Mouse (Mus musculus) G1E (cell line): ENCODE measurements around the gene Mboat1. TPM values are rescaled to one million over a fixed set of nuclear protein-coding genes. Genes with fewer than 3 reads are reported as not detected.

ENCODE experiments used
- ATAC-seq: 2 replicates; pipeline ENCODE4 v1.8.0; 2016; ENCODE audit warnings: mild to moderate bottlenecking; ENCODE audit not compliant: insufficient number of reproducible peaks, poor library complexity, low FRiP score, severe bottlenecking; ENCODE audit errors: extremely low read depth
- DNase-seq: peaks from one replicate; pipeline ENCODE4 v3.0.0; 2012; ENCODE audit warnings: low spot score
- H3K27me3 ChIP-seq: 2 replicates; pipeline ENCODE4 v1.6.1; 2012; ENCODE audit warnings: mild to moderate bottlenecking, low read length, inconsistent platforms; ENCODE audit not compliant: insufficient read depth
- H3K36me3 ChIP-seq: replicated peaks from 2 replicates; pipeline ENCODE3; 2012; ENCODE audit warnings: mild to moderate bottlenecking, inconsistent platforms
- H3K4me1 ChIP-seq: 2 replicates; pipeline ENCODE4 v1.6.1; 2012; ENCODE audit warnings: low read depth, low read length, inconsistent platforms, mixed read lengths; ENCODE audit not compliant: insufficient read depth
- H3K4me3 ChIP-seq: 2 replicates; pipeline ENCODE4 v1.5.1; 2012; ENCODE audit warnings: low read depth, mild to moderate bottlenecking, inconsistent platforms, low read length, moderate library complexity, mixed read lengths
- H3K9me3 ChIP-seq: replicated peaks from 2 replicates; pipeline ENCODE4 v1.6.1; 2012; ENCODE audit warnings: inconsistent platforms
- CTCF ChIP-seq: IDR thresholded peaks from 2 replicates; pipeline ENCODE4 v1.5.1; 2012; ENCODE audit warnings: low read depth, low read length, inconsistent platforms, mixed read lengths
- GATA1 ChIP-seq: IDR thresholded peaks from 2 replicates; pipeline ENCODE4 v1.6.1; 2012; ENCODE audit warnings: borderline replicate concordance, low read length, inconsistent platforms, mixed read lengths
- GATA2 ChIP-seq: IDR thresholded peaks from 2 replicates; pipeline ENCODE4 v1.6.1; 2012; ENCODE audit warnings: low read depth, low read length, inconsistent platforms, borderline replicate concordance
- POLR2AphosphoS5 ChIP-seq: IDR thresholded peaks from 2 replicates; pipeline ENCODE4 v1.6.1; 2012; ENCODE audit warnings: low read depth, low read length, inconsistent platforms; ENCODE audit not compliant: insufficient replicate concordance
- TAL1 ChIP-seq: conservative IDR thresholded peaks from 2 replicates; pipeline ENCODE4 v1.6.1; 2012; ENCODE audit warnings: low read depth, low read length, inconsistent platforms, mixed read lengths
- polyA plus RNA-seq: library from polyadenylated mRNA; stranded (reverse); fragments of >175 nt; gene quantifications from 2 replicates; pipeline ENCODE4 v1.2.3, GENCODE M21; 2012
- total RNA-seq, 2 experiments: library from RNA; stranded (forward) in 1 of 2; stranded (reverse) in 1 of 2; fragments of 200-1000 nt in 1 of 2; fragments of >200 nt in 1 of 2; fragmentation: Nextera tagmentation in 1 of 2; gene quantifications; 2 replicates each; pipeline ENCODE4 v1.2.3; 2014 to 2017

Gene Mboat1
- total and polyA plus RNA-seq, 3 experiments = 0.49 TPM; not detected in 2

DNA sequence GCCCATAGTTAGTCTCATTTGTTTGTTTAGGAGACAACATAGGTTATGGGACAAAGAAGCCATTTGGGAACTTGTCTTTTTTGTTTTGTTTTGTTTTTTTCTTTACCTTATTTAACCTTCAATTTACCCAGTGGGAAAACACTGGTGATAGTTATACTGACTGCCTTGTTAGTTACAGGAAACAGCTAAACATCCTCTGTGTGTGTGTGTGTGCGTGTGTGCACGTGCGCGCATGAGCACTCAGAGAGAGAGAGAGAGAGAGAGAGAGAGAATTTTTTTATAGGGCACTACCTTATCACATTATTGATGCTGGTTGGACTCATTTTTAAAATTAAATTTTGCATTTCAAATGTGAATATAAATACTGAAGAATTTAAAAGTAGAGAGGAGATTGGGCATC, 38.3 kb downstream of the Mboat1 start:
- H3K9me3 ChIP-seq = no peaks in the 10 kb centered on the region
- no peaks in the 10 kb centered on the region; the same call in 1 of the 2 replicates for H3K27me3 ChIP-seq
- no peaks in the 10 kb centered on the region for H3K4me1 ChIP-seq
- H3K4me3 ChIP-seq = no peak overlapping the region
- H3K36me3 ChIP-seq = no peaks in the 10 kb centered on the region
- TF ChIP-seq GATA2 (no peak), POLR2AphosphoS5 (no peak), TAL1 (no peak), GATA1 (no peak), CTCF (no peak)
- no peak for ATAC-seq
- DNase-seq = no peak

DNA sequence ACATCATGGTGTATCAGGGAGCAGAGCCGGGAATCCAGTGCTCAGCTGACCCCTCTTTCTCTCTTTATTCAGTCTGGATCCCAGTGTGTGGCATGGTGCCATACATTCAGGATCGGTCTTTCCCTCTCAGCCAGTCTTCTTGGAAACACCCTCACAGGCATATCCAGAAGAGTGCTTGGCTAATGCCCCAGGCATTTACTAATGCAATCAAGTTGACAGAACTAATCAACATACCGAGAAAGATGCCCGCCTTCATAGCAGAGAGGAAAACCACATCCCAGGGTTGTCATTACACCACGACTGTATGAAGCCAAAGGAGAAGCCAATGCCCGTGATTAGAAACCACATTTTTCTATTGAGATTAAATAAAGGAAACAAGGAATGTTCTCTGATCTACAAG, 41.1 kb downstream of the Mboat1 start:
- H3K36me3 ChIP-seq = no peaks in the 10 kb centered on the region
- ATAC-seq = no peak
- no peaks in the 10 kb centered on the region; the same call in 1 of the 2 replicates for H3K27me3 ChIP-seq
- no peaks in the 10 kb centered on the region for H3K4me1 ChIP-seq
- TF ChIP-seq GATA2 (no peak), POLR2AphosphoS5 (no peak), CTCF (no peak), GATA1 (no peak), TAL1 (no peak)
- no peaks in the 10 kb centered on the region for H3K9me3 ChIP-seq
- no peak overlapping the region for H3K4me3 ChIP-seq
- no peak for DNase-seq

DNA sequence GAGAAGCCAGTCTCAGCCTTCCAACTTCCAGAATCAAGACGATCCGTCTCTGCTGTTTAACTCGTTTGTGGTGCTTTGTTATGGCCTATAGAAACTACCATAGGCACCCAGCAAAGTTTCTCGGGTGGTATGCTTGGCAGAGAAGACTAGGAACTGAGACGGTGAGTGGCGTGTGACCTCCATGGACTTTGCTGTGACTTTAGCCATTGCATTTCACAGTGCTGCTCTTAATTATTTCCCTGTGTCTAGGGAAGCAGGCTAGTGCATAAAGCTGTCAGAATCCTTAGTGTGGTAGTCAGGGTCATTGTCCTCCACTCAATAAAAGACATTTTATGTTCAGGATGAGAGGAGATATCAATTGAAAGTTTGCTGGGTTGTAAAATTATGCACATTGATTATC, 49.3 kb downstream of the Mboat1 start:
- H3K4me1 ChIP-seq = no peaks in the 10 kb centered on the region
- DNase-seq (no peak), ATAC-seq (no peak)
- H3K27me3 ChIP-seq = no peaks in the 10 kb centered on the region
- no peaks in the 10 kb centered on the region for H3K9me3 ChIP-seq
- no peak overlapping the region for H3K4me3 ChIP-seq
- no peak for TF ChIP-seq CTCF
- H3K36me3 ChIP-seq = no peaks in the 10 kb centered on the region

DNA sequence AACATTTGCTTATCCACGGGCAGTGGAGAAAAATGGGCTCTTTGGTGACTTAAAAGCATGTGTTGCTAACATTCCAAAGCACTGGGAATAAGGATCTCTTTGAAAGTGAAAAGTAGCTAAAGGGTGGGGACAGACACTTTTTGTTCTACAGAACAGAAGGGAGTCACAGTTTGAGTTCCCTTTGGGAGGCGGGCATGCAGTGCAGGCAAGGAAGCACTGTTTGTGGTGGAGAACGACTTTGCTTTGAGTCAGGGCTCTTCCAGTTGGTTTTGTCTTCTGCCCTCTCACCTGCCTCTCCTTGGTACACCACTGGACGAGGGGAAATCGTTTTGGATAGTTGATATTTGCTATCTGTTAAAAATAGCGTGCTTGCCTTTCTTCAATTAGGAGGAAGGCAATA, 49.7 kb downstream of the Mboat1 start:
- no peaks in the 10 kb centered on the region for H3K36me3 ChIP-seq
- no peak for DNase-seq
- H3K27me3 ChIP-seq = no peaks in the 10 kb centered on the region
- ATAC-seq = no peak
- no peaks in the 10 kb centered on the region for H3K9me3 ChIP-seq
- TF ChIP-seq GATA2 = no peak
- TF ChIP-seq GATA1 = no peak
- no peak for TF ChIP-seq CTCF
- no peak for TF ChIP-seq TAL1
- TF ChIP-seq POLR2AphosphoS5 = no peak
- no peak overlapping the region for H3K4me3 ChIP-seq
- no peaks in the 10 kb centered on the region for H3K4me1 ChIP-seq

DNA sequence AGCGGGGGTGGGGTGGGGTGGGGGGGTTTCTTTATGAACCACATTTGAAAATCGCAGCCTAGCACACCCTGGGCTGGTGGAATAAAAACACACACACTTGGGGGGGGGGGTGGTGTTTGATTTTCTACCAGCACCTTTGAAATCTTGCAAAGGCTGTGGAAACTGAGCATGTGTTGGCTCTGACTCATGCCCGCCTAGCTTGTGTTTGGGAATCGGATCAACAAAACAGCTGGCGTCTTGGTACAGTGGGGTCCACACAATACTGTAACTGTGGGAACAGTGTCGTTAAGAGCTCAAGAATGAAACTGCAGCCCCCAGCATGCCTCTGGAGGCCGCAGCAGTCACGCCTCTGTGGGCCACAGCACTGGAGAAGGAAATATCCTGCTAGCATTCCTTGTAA, 50.2 kb downstream of the Mboat1 start:
- ATAC-seq = no peak
- Histone ChIP-seq H3K36me3 (no peaks in the 10 kb centered on the region), H3K4me3 (no peak overlapping the region), H3K27me3 (no peaks in the 10 kb centered on the region), H3K9me3 (no peaks in the 10 kb centered on the region), H3K4me1 (no peaks in the 10 kb centered on the region)
- DNase-seq = no peak
- no peak for TF ChIP-seq CTCF
- no peak for TF ChIP-seq GATA2
- TF ChIP-seq TAL1 = no peak
- no peak for TF ChIP-seq POLR2AphosphoS5
- TF ChIP-seq GATA1 = no peak

DNA sequence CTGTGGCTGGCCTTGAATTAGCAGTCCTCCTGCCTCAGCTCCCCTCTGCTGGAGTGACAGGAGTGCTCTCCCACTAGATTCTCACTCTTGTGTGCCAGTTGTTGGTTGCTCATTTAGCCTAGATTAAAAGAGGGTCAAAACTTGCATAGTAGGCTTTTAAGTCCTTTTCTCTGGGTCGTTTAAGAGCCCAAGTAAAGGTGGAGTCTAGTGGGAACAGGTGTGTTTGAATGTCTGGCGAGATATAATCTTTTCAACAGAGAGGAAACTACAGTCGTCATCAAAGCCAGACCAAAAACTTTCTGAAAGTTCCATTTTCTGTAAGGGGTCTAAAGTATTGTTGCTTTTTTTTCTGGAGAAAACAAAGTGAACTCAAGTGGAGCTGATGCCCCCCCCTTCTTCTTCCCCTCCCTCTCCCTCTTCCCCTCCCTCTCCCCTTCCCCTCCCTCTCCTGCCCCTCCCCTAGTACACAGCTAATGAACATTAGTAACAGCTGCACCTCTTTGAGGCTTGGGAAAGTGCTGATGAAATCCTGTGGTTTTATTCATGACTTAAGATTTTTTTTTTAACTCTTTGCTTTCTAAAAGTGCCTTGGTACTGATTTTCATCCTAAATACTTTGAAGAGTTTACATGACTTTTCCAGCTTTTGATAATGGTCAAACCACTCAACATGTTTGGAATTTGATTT, 55.9 kb downstream of the Mboat1 start:
- H3K4me1 ChIP-seq = no peaks in the 10 kb centered on the region
- ATAC-seq = no peak
- no peak for TF ChIP-seq GATA1
- no peak for TF ChIP-seq GATA2
- TF ChIP-seq CTCF = no peak
- no peak for TF ChIP-seq POLR2AphosphoS5
- no peak for TF ChIP-seq TAL1

DNA sequence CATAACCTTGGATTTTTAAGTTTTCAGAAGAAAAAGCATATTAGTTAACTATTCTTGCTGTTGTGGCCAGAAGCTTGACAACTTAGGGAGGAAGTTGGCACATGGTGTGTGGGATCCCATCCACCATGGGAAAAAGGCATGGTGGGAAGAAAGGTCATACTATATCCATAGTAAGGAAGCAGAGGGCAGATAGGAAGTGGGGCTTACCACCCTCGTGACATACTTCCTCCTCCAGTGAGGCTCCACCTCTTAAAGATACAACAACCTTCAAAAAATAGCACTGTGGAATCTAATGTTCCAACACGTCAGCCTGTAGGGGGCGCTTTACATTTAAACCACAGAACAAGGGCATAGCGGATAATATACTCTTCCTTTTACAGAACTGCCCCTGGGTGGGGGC, 57.1 kb downstream of the Mboat1 start:
- Histone ChIP-seq H3K27me3 (no peaks in the 10 kb centered on the region), H3K9me3 (no peaks in the 10 kb centered on the region), H3K4me3 (no peak overlapping the region), H3K36me3 (no peaks in the 10 kb centered on the region), H3K4me1 (no peaks in the 10 kb centered on the region)
- ATAC-seq (no peak), DNase-seq (no peak)
- TF ChIP-seq CTCF (no peak), GATA2 (no peak), GATA1 (no peak), TAL1 (no peak), POLR2AphosphoS5 (no peak)

More for the DNA sequence above, 55.9 kb downstream of the Mboat1 start:
- no peaks in the 10 kb centered on the region for H3K9me3 ChIP-seq
- no peaks in the 10 kb centered on the region for H3K36me3 ChIP-seq
- no peak overlapping the region for H3K4me3 ChIP-seq
- H3K27me3 ChIP-seq = no peaks in the 10 kb centered on the region
- no peak for DNase-seq
